Mouse (Mus musculus) limb, embryonic 14.5 days (tissue): ENCODE measurements at regions not wholly inside any gene's neighbourhood (a gene's known extent, or its start where the extent isn't known, plus 50 kb on each side); places are given as distances from the start of the nearest gene placed in this dataset.

Experiments
- ATAC-seq: fragments of 200-750 bp; cut with Nextera tagmentation; 2 replicates; pipeline ENCODE4 v1.8.0; 2017; ENCODE audit warnings: low read depth, moderate number of reproducible peaks, moderate TSS enrichment; ENCODE audit not compliant: low FRiP score
- DNase-seq: peaks from one replicate; pipeline ENCODE4 v3.0.0-alpha.2; 2015; ENCODE audit warnings: low spot score
- H3K27ac ChIP-seq: fragments of 300-500 bp; sonication (generic); replicated peaks from 2 replicates; pipeline ENCODE4 v1.5.1; 2014; ENCODE audit warnings: low read depth, mild to moderate bottlenecking, low read length, moderate library complexity, mixed read lengths
- H3K27me3 ChIP-seq: fragments of 300-500 bp; sonication (generic); 2 replicates; pipeline ENCODE4 v1.6.1; 2014; ENCODE audit warnings: low read length, mixed read lengths; ENCODE audit not compliant: control insufficient read depth, insufficient read depth
- H3K36me3 ChIP-seq: fragments of 300-500 bp; sonication (generic); 2 replicates; pipeline ENCODE4 v1.6.1; 2014; ENCODE audit warnings: mild to moderate bottlenecking, low read length, moderate library complexity, mixed read lengths; ENCODE audit not compliant: control insufficient read depth, insufficient read depth
- H3K4me1 ChIP-seq: fragments of 300-500 bp; sonication (generic); 2 replicates; pipeline ENCODE4 v1.6.1; 2014; ENCODE audit warnings: antibody characterized with exemption, low read length, mixed read lengths; ENCODE audit not compliant: control insufficient read depth, insufficient read depth
- H3K4me2 ChIP-seq: fragments of 300-500 bp; sonication (generic); replicated peaks from 2 replicates; pipeline ENCODE4 v1.6.1; 2014; ENCODE audit warnings: low read depth, mild to moderate bottlenecking, low read length, moderate library complexity; ENCODE audit not compliant: severe bottlenecking
- H3K4me3 ChIP-seq: fragments of 300-500 bp; sonication (generic); replicated peaks from 2 replicates; pipeline ENCODE4 v1.5.1; 2014; ENCODE audit warnings: low read length
- H3K9ac ChIP-seq: fragments of 300-500 bp; sonication (generic); 2 replicates; pipeline ENCODE4 v1.6.1; 2014; ENCODE audit warnings: mild to moderate bottlenecking, low read depth, low read length, moderate library complexity; ENCODE audit not compliant: severe bottlenecking
- H3K9me3 ChIP-seq: fragments of 300-500 bp; sonication (generic); 2 replicates; pipeline ENCODE4 v1.6.1; 2016; ENCODE audit warnings: low read length; ENCODE audit not compliant: control insufficient read depth
- POLR2A ChIP-seq: fragments of 200-500 bp; IDR thresholded peaks from 2 replicates; pipeline ENCODE4 v1.8.0; 2012; ENCODE audit warnings: inconsistent platforms, mild to moderate bottlenecking, moderate library complexity, borderline replicate concordance; ENCODE audit not compliant: insufficient read depth, insufficient read length; ENCODE audit errors: extremely low read depth
- WGBS: fragments of 180-500 bp; shearing (Covaris S2); extraction: QIAGEN DNeasy Blood & Tissue Kit; methylation state at CpG from one replicate; pipeline ENCODE4 v1.1.7; 2014; 5-methylcytosine and 5-hydroxymethylcytosine counted together

DNA sequence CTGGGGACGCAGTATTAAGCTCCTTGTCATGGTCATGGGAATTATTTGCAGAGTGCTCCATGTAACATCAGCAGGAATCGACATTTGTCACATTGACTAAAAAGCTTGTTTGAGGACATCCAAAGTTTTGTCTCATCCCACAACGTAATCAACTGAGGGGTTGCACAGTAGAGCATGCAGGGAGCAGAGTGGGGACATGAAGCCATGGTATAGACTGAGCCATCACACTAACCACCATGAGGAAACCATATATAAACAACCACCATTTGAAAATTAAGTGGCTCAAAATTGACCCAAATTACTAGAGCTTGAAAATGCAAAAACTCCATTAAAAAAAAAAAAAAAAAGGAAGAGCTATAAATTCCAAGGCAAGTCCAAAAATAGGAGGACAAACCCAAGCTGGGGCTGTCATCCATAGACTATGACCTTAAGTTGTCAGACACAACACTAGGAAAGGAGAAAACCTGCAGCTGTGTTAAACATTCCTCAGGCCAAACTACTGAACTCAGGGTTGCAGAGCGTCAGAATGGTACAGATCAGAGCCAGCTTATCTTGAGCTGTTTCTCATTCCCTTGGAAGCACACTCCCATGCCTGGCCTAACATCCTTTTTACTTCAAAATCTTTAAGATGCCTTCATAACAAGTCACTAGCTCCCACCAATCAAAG, 97.7 kb upstream of the Map9 start:
- no peak for ATAC-seq
- Histone ChIP-seq H3K27me3 (no peaks in the 10 kb centered on the region), H3K36me3 (no peaks in the 10 kb centered on the region), H3K9ac (no peak overlapping the region), H3K4me3 (no peak overlapping the region), H3K9me3 (no peaks in the 10 kb centered on the region), H3K4me1 (no peaks in the 10 kb centered on the region), H3K27ac (no peak overlapping the region), H3K4me2 (no peak overlapping the region)
- no peak for DNase-seq
- 89% methylated on average over 4 of the region's 4 CpGs for WGBS
- no peak for TF ChIP-seq POLR2A

DNA sequence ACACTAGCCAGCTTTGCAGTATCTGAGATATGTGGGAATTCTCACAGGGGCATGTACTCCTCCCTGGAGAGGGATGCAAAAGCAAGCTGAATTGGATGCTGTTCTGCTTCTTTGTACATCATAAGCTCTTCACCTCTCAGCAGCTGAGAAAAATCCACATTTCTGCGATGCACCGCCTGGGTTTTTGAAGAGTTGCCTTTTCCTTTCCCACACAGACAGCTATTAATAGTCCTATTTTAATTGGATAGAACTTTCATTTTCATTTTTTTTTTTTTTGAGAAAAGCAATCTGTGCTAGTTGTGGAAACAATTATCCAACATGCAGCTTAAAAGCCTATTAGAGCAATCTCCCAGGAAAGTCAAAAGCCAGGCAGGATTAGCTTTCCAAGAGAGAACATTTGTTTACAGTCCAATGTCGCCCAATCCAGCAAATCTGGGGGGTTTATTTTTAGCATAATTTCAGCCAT, 105.2 kb upstream of the Gucy1a1 start:
- H3K4me3 ChIP-seq, result no peak overlapping the region

GRCm38 (mm10) chr3:82249968-82250795, 104.6 kb upstream of the Gucy1a1 start:
- Histone ChIP-seq H3K4me1 (peaks cover 4% of the 10 kb centered on the region; the same call in 1 of the 2 replicates), H3K4me2 (no peak overlapping the region), H3K36me3 (no peaks in the 10 kb centered on the region), H3K27me3 (no peaks in the 10 kb centered on the region), H3K27ac (no peak overlapping the region), H3K9ac (no peak overlapping the region), H3K9me3 (no peaks in the 10 kb centered on the region), H3K4me3 (no peak overlapping the region)
- no peak for TF ChIP-seq POLR2A
- ATAC-seq, result no peak
- 31% methylated on average over 6 of the region's 6 CpGs for WGBS
- no peak for DNase-seq

More for the DNA sequence above, 105.2 kb upstream of the Gucy1a1 start:
- Histone ChIP-seq H3K9me3 (no peaks in the 10 kb centered on the region), H3K4me1 (peaks cover 4% of the 10 kb centered on the region; the same call in 1 of the 2 replicates), H3K27me3 (no peaks in the 10 kb centered on the region), H3K9ac (no peak overlapping the region), H3K4me2 (no peak overlapping the region), H3K27ac (no peak overlapping the region), H3K36me3 (no peaks in the 10 kb centered on the region)
- TF ChIP-seq POLR2A, result no peak
- DNase-seq (no peak), ATAC-seq (no peak)
- 65% methylated on average over 3 of the region's 3 CpGs for WGBS

DNA sequence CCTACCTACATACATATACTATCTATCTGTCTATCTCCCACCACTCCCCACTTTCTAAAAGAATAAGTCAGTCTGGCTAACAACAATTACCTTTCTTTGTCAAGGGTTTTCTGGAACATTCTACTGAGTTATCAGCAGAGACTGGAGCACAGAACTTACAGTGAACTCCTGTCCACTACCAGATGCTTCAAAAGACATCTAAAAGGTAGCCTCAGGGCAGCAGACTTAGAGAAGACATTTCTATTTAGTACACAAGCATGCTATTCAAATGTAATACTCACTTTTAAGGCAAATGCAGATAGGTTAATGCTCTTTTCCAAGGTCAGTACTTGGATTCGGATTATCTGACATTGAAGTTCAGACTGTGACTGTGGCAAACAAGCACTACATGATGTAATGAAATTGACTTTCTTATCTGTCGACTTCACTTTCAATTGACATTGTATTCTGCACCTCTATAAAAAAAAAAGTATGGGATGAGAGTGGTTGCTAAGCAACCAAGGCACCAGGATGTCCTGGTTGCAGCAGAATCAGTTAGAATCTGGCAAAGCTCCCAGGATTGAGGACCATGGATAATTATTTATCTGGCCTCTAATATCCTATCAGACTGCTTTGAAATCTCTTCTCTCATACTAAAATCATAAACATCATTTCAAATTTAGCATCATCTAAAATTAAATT, 90.9 kb upstream of the Gucy1a1 start:
- no peaks in the 10 kb centered on the region for H3K27me3 ChIP-seq
- DNase-seq (no peak), ATAC-seq (no peak)
- H3K4me2 ChIP-seq, result no peak overlapping the region
- 75% methylated on average over 2 of the region's 2 CpGs for WGBS
- H3K4me3 ChIP-seq, result no peak overlapping the region
- no peak for TF ChIP-seq POLR2A
- no peaks in the 10 kb centered on the region for H3K4me1 ChIP-seq
- H3K9ac ChIP-seq, result no peak overlapping the region
- H3K27ac ChIP-seq, result no peak overlapping the region
- H3K36me3 ChIP-seq, result no peaks in the 10 kb centered on the region
- H3K9me3 ChIP-seq, result no peaks in the 10 kb centered on the region

DNA sequence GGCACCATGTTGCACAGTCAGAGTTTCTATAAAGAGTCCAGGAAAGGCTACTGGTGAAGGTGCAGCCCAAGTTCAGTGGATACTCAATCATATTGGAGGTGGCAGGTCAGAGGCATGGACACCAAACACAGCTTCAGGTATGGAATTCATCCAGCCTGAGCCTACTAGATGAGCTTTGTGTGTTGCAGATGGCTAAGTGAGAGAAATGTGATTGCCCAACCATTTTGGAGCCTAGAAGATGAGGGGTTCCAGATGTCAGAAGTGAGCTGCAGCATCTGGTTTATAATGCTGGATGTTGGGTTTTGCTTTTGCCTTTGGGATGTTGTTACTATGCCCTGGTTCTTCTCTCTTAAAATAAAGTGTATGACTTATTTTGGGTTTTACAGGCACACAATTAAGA, 88.7 kb upstream of the Gucy1a1 start:
- H3K36me3 ChIP-seq, result no peaks in the 10 kb centered on the region
- no peaks in the 10 kb centered on the region for H3K4me1 ChIP-seq
- H3K4me2 ChIP-seq, result no peak overlapping the region
- no peak for TF ChIP-seq POLR2A
- H3K9ac ChIP-seq, result no peak overlapping the region
- no peak for ATAC-seq
- no peak overlapping the region for H3K27ac ChIP-seq
- no peaks in the 10 kb centered on the region for H3K9me3 ChIP-seq
- H3K27me3 ChIP-seq, result no peaks in the 10 kb centered on the region
- DNase-seq, result no peak
- no peak overlapping the region for H3K4me3 ChIP-seq
